Mouse (Mus musculus) ovary, postnatal 36 days (tissue): ENCODE results near the gene Adamtsl3.

ENCODE experiments used
- DNase-seq: peaks from one replicate; pipeline ENCODE4 v3.0.0; 2022; ENCODE audit warnings: low spot score, mixed read lengths

Adamtsl3 gene

GRCm38 (mm10) chr7:82502511-82502910 is 167.0 kb downstream of the Adamtsl3 start:
- DNase-seq: no peak

GRCm38 (mm10) chr7:82504101-82504500 is 168.6 kb downstream of the Adamtsl3 start:
- DNase-seq: peak; percentile 54

GRCm38 (mm10) chr7:82530583-82530982 is 195.1 kb downstream of the Adamtsl3 start:
- no peak for DNase-seq

GRCm38 (mm10) chr7:82531376-82531775 is 195.9 kb downstream of the Adamtsl3 start:
- no peak for DNase-seq

GRCm38 (mm10) chr7:82533188-82533587 is 197.7 kb downstream of the Adamtsl3 start:
- DNase-seq: no peak

- peak; percentile 16 for DNase-seq
These were observed 198.4 kb downstream of the Adamtsl3 start for GRCm38 (mm10) chr7:82533747-82534504.

- no peak for DNase-seq
These were observed 209.0 kb downstream of the Adamtsl3 start for GRCm38 (mm10) chr7:82544390-82544919.

- DNase-seq: no peak
These were observed 216.5 kb downstream of the Adamtsl3 start for GRCm38 (mm10) chr7:82552005-82552404.

GRCm38 (mm10) chr7:82555803-82556202 is 220.3 kb downstream of the Adamtsl3 start:
- DNase-seq: no peak

GRCm38 (mm10) chr7:82556417-82556816 is 220.9 kb downstream of the Adamtsl3 start:
- no peak for DNase-seq

GRCm38 (mm10) chr7:82557111-82557510 is 221.6 kb downstream of the Adamtsl3 start:
- no peak for DNase-seq

GRCm38 (mm10) chr7:82566688-82567087 is 231.2 kb downstream of the Adamtsl3 start:
- DNase-seq: no peak

GRCm38 (mm10) chr7:82567811-82568210 is 232.3 kb downstream of the Adamtsl3 start:
- no peak for DNase-seq

- no peak for DNase-seq
These were observed 237.5 kb downstream of the Adamtsl3 start for GRCm38 (mm10) chr7:82572981-82573380.

- no peak for DNase-seq
These were observed 244.5 kb downstream of the Adamtsl3 start for GRCm38 (mm10) chr7:82580007-82580406.

- no peak for DNase-seq
These were observed 246.3 kb downstream of the Adamtsl3 start for GRCm38 (mm10) chr7:82581802-82582201.

- DNase-seq: no peak
These were observed 247.0 kb downstream of the Adamtsl3 start for GRCm38 (mm10) chr7:82582534-82582933.

- DNase-seq: no peak
These were observed 255.4 kb downstream of the Adamtsl3 start for GRCm38 (mm10) chr7:82590931-82591330.

GRCm38 (mm10) chr7:82602008-82602407 is 266.5 kb downstream of the Adamtsl3 start:
- no peak for DNase-seq

- no peak for DNase-seq
These were observed 269.9 kb downstream of the Adamtsl3 start for GRCm38 (mm10) chr7:82605425-82605824.

GRCm38 (mm10) chr7:82609629-82610028 is 274.1 kb downstream of the Adamtsl3 start:
- no peak for DNase-seq

GRCm38 (mm10) chr7:82625342-82625741 is 289.8 kb downstream of the Adamtsl3 start:
- DNase-seq: peak; percentile 68

- DNase-seq: no peak
These were observed 311.7 kb downstream of the Adamtsl3 start for GRCm38 (mm10) chr7:82647183-82647582.

GRCm38 (mm10) chr7:82647909-82648308 is 312.4 kb downstream of the Adamtsl3 start:
- no peak for DNase-seq
